Mouse (Mus musculus): Measurements from ENCODE around the gene Zfp652.
A peak's percentile ranks its signal among the peaks of the same experiment; 100 is the strongest.

The Zfp652 gene

DNA sequence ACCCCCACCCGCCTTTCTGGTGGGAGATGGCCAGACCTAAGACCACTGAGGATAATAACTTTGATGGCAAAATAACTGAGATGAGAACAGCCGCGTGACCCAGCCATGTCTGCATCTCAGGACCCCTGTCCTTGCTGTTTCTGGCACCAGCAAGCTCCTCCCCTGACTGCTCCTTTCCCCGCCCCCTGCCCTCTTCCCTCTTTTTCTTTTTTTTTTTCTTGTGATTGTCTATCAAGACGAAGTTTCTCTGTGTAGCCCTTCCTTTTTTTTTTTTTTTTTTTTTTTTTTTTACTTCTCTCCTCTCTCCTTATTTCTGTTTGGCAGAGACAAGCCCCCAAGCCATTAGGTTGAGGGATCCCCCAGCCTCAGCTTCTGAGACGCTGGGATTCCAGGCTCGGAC, 98.4 kb downstream of the Zfp652 start:
- no peak for DNase-seq

GRCm38 (mm10) chr11:95811741-95812140, 99.3 kb downstream of the Zfp652 start:
- no peak for DNase-seq

DNA sequence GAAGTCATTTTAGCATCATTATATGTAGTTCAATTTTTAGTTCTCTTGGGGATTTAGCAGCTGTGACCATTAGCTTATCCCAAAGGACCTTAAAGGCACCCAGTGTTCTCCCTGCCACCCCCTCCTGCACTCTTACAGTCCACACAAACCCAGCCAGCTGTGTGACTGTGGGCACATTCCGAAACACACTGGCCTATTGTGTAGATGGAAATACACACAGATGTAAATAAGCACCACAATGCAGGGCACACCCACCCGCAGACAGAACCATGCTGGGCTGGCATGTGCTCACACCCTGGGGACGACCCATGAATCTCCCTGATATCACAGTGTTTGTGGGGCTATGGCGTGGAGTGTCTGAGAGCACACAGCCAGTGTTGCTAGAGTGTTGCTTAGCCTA, 99.8 kb downstream of the Zfp652 start:
- no peak for DNase-seq

GRCm38 (mm10) chr11:95814101-95814500, 101.6 kb downstream of the Zfp652 start:
- no peak for DNase-seq

DNA sequence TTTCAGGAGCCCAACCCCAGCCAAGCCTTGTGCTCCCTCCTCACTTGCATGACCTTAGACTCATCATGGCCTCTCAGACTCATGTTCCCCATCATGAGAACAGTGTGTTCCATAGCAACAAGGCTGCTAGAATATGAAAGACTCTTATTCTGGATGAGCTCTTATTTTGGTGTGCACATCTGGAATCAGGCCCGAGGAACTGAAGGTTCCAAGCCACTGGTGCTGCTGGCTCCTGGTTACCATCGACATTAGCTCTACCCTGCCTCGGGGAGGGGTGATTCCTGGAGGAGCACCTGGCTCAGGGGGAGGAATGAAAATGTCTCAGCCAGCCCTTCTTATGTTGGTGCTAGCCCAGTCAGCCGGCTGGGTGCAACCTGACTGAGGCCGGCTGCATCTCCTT, 102.4 kb downstream of the Zfp652 start:
- no peak for DNase-seq

GRCm38 (mm10) chr11:95815412-95815811, 102.9 kb downstream of the Zfp652 start:
- no peak for DNase-seq

GRCm38 (mm10) chr11:95819138-95819537, 106.7 kb downstream of the Zfp652 start:
- no peak for DNase-seq

GRCm38 (mm10) chr11:95821511-95821910, 109.0 kb downstream of the Zfp652 start:
- DNase-seq = no peak

- no peak for DNase-seq
Measured at GRCm38 (mm10) chr11:95822437-95822836, 110.0 kb downstream of the Zfp652 start.

DNA sequence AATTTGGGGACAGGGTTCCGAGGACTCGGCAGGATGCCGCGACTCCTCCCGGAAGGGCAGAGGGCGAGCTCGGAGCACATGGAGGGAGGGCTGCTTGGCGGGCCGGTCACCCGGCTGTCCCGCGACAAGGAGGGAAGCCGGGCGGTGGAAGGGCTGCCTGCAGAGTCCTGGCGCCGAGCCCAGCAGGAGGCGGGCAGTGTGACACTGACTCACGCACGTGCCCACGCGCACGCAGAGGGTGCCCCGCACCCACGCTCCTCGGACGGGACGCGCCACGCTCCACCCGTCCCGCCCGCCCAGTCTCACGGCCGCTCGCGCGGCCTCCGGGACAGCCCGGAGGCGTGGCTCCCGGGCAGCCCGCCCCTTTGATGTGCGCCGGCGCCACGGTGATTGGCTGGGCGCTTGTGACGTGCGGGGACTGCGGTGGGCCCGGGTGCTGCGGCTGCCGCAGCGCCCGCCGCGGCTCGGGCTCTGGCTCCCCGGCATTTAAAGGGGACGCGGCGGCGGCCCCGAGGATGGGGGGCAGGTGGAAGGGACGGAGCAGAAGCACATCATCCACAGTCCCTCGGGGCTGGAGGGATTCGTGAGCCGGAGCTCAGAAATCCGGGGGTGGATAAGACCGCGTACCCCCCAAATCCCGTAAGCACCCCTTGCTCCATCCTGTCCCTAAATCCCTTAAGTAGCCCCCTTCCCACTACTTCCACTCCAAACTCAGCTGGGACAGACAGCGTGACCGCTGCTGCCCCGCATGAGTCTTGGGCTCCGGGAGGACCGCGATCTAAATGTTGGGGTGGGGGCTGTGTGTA, 111.8 kb downstream of the Zfp652 start, which contains the start of gene Phospho1:
Phospho1 (plus strand) TSS at position 429 of the 806 bp plus-strand sequence.
- peak; percentile 95 for DNase-seq

DNA sequence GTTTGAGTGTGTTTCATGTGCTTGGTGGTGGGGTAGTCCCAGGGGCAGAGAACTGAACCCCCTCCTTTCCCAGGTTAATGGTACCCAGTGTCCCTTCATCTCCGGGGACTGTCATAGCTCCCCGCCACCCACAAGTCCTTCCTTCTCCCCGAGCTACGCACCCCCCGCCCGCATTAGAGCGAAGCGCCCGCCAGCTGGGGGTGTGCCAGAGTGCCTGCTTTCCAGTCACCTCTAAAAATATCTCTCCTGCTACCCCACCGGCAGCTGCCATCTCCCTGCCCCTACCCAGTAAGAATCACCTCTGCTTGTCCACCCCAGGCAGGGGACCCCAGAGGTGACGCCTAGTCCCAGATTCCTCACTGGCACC, 112.4 kb downstream of the Zfp652 start:
- DNase-seq = peak; percentile 41

DNA sequence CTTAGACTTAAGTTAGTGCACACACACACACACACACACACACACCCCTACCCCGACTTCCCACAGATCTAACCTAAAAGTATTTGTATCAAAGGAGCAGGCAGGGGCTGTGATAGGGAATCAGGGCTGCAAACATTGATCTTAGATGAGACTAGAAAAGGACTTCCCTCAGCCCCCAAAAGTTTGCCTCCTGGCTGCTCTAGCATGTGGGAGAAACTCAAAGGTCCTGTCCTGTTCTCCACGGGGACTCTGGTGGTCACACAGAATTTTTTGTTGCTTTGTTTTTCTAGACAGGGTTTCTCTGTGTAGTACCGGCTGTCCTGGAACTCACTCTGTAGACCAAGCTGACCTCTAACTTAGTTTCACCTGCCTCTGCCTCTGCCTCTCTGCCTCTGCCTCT, 113.2 kb downstream of the Zfp652 start:
- DNase-seq = no peak

DNA sequence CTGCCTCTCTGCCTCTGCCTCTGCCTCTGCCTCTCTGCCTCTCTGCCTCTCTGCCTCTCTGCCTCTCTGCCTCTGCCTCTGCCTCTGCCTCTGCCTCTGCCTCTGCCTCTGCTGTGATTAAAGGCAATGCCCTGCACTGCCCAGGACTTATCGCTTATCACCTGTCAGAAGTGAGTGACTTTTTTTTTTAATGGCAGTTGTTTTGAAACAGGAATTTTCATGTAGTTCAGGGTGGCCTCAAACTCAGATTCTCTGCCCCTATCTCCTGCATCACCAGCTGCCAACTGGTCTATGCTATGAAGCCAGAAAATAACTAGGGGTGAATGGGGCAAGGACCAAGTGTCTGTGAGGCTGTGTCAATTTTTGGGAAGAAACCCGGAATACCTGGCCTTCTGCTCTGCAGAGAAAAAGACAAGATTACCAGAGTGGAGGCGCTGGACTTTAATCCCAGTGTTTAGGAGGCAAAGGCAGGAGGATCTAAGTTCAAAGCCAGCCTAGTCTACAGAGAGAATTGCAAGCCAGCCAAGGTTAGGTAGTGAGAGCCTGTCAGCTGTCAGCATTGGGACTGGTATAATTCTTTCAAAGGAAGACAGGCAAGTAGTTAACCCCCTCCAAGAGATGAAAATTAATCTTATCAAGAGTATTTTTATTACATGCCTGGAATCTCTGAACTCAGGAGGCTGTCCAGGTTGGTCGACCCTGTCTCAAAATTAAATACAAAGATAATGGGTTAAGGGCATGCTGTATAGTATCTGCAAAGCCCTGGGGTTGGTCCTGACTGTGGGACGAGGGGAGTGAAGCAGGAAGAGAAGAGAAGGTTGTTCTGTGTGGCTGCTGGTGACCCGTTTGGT, 114.1 kb downstream of the Zfp652 start:
- peak; percentile 57 for DNase-seq

GRCm38 (mm10) chr11:95827168-95827447, 114.6 kb downstream of the Zfp652 start:
- DNase-seq = no peak

- peak; percentile 80 for DNase-seq
Measured at GRCm38 (mm10) chr11:95827464-95828085, 115.1 kb downstream of the Zfp652 start.

DNA sequence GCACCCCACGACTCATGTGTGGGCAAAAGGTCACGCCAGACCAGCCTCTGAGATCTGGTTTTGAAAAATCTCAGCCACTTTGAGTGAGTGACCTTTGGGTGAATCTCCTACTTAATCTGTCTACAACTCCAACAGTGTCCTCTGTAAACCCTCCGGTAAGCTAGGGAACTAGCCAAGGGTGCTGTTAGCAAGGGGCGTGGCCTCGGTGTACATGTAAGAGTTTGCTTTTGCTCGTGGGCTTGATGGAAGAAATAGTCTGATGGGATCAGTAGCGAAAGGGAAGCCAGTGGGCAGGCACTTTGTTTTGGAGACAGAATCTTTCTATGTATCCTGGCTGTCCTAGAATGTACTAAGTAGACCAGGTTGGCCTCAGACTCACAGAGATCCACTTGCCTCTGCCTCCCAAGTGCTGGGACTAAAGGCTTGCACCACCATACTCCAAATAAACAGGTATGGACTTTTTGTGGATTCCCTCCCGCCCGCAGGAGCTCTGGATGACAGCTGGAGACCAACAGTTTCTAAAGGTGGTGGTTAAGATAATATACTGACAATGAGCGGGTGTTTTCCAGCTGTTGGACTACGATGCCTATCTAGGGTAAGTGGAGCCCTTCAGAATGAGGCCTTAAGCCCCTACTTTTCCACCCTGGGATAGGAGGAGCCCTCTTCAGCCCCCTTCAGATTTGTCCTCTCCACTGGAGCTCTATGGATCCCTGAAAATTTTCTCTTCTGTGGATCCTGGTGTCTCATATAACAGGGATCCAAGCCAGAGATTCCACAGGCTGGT, 115.9 kb downstream of the Zfp652 start:
- DNase-seq = no peak

DNA sequence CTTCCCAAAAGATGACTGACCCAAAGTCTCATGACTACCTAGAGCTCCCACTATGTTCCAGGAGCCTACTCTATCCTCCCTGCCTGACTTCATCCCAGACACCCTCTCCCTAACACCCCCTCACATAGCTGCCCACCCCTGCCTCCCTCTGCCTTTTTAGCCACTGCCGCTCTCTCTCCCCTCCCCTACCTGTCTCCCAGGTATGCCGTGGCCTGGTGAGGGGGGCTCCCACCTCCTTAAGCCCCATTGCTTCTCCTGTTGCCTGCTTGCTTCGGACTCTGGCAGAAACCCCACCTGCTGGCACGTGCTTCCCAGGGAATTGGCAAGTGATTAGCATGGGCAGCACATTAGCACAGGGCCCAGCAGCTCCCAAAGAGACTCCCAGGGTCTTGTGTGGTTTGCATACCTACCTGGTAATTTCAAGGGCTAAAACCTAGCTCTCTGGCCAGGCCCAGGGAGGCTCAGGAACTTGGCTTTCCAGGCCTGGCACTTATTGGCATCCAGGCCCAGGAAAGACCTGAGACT, 117.1 kb downstream of the Zfp652 start:
- DNase-seq = no peak

DNA sequence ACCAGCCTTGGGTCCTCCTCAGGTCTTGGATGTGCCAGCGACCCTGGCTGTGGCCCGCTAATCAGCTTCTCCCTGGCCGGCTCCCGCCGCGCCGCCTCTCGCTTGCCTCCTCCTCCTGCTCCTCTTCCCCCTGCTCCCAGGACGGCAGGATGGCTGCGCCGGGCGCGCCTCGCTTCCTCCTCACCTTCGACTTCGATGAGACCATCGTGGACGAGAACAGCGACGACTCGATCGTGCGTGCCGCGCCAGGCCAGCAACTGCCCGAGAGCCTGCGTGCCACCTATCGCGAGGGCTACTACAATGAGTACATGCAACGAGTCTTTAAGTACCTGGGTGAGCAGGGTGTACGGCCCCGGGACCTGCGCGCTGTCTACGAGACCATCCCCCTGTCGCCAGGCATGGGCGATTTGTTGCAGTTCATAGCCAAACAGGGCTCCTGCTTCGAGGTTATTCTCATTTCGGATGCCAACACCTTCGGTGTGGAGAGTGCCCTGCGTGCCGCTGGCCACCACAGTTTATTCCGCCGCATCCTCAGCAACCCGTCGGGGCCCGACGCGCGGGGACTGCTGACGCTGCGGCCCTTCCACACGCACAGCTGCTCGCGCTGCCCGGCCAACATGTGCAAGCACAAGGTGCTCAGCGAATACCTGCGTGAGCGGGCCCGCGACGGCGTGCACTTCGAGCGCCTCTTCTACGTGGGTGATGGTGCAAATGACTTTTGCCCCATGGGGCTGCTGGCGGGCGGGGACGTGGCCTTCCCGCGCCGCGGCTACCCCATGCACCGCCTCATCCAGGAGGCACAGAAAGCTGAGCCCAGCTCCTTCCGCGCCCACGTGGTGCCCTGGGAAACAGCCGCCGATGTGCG, 118.2 kb downstream of the Zfp652 start:
- no peak for DNase-seq

- no peak for DNase-seq
Measured at GRCm38 (mm10) chr11:95831276-95831619, 118.8 kb downstream of the Zfp652 start.

DNA sequence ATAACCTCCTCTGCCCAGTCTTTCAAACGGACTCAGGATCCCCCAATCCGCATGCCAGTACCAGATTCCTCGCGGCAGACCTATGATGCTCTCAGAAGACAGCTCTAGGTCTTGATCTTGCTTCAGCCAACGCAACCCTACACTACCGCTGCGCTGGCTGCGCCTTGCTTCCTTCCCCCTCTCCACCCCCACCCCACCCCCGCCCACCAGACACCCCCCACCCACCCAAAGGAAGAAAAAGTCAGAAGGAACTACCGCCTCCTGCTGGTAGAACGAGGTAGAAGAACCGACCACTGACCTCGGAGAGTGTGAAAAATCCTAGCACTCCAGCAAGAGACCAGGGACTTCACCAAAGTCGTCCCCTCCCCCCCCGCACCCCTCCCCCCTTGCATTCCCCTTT, 119.2 kb downstream of the Zfp652 start:
- DNase-seq = no peak

- no peak for DNase-seq
Measured at GRCm38 (mm10) chr11:95832129-95833005, 119.9 kb downstream of the Zfp652 start.
